Mouse (Mus musculus) right cerebral cortex, adult 2 months (tissue): ENCODE results near the gene Lars2.
"Not testable (repeated sequence)": the region's sequence is repeated elsewhere in the genome, so short reads cannot be mapped to it uniquely, and the experiment has no call there.

Source experiments
- DNase-seq, 2 experiments: peaks; one replicate each; pipeline ENCODE4 v3.0.0; 2021 to 2022; ENCODE audit warnings: low spot score in 2 of 2

Gene Lars2

DNA sequence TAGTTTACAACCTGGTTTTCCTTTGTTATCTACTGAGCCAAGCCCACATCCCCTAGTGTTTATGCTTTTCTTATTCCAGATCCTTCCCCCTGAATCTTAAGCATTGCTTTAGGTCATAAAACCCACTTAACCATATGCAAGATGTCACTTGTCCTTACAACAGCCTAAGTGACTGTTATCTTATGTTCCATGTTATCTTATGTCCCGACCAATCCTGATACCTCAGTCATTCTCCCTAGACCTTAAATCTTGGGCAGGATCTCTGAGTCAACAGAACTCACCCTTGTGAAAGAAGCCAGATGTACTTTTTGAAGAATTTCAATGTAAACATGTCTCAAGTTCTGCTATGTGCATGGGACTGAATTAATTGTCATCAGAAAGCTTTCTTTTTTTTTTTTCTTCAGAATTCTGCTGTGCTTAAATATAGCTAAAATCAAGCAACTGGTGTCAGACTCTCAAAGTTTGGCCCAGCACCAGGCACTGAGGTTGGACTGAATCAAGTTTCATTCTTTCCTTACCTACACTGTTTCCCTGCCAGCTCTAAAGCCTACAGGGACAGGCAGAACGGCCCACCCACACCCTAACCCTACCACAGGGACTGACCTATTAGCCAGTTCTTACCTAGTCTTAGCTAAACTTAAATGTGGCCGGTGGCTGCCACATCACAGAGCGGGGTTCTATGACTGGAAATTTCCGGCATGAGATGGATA lies 24.6 kb downstream of the Lars2 start:
- DNase-seq = no peak

DNA sequence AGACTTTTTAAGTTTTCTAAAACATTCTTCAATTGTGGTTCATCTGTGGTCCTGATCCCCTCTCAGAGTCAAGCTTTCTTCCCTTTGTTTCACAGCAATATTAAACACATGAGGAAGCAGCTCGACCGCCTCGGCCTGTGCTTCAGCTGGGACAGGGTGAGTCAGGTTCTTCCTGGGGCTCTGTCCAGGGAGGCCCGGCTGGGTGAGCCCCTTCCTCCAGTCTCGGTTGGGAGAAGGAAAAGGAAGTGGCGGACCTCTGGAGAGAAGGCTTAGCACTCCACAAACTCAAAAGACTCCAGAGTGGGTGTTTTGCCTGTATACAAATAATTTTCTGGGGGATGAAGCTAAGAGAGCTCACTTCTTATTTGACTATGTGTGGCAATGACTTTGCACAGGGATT lies 28.1 kb downstream of the Lars2 start:
- DNase-seq = no peak

DNA sequence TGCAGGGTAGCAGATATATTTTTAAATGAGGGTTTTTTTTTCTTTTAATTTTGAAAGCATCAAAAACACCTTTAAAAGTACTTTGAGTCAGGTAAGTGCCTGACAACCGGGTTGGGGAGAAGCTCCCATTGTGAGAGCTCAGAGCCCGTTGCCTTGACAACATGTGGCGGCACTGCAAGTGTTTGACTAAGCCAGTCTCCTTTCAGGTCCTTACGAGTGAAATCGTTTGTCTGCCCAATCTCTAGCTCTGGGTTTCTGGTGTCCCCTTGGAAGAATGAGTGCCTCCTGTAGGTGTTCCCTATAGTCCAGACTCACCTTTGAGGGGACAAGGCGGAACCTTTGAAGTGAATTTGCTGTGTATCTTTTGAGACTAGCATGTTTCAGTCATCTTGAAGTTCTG lies 31.0 kb downstream of the Lars2 start:
- peak in 1 of 2 experiments; percentile 42 for DNase-seq

DNA sequence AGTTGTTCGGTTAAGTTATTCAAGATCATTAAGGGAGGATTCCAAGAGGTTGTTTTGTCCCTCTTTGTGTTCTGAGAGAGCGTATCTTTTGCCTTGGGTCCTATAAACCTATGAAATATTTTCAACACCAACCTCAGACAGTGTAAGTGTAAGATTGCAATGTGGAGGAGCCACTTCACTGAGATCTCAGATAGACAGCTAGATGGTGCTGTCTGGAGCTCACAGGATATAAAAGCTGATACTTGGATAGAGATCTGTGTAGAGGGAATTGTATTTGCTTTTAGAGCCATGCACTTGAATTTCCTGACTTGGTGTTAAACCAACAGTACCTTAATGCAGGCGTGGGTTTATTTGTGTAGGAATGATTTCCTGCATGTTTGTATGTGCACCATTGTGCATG lies 35.5 kb downstream of the Lars2 start:
- DNase-seq = no peak

DNA sequence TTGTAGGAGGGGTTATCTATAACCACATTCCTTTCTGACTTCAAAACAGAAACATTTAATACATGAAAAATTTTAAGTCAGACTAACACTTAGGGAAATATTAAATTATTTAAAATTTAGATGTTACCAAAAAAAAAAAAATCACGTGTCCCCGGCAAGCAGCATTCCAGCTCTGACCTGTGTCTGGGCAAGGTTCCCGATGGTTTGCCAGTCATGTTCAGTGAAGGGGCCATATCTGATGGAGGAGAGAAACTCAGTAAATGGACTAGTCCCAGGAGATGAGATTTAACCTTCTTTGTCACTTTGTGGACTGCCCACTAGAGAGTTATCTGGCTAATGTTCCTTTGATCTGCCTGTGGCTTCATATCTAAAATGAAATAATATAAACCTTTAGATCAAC lies 36.3 kb downstream of the Lars2 start:
- DNase-seq = no peak

DNA sequence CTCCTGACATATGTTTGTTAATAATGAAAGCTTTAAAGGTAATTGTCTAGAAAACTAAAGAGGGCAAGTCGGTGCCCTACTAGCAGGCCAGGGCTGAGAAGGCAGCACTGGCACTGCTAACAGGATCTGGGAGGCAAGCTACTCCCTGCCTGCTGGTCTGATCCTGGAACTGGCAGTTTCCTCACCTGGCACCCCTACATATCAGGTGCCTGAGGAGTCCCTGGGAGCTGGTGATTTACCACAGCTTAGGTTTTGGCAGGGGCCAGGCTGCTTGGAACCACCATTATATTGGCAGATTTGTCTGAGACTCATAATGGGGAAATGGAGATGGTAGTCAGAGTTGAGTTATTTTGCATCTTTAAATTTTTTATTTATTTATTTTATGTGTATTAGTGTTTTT lies 38.5 kb downstream of the Lars2 start:
- no peak for DNase-seq

DNA sequence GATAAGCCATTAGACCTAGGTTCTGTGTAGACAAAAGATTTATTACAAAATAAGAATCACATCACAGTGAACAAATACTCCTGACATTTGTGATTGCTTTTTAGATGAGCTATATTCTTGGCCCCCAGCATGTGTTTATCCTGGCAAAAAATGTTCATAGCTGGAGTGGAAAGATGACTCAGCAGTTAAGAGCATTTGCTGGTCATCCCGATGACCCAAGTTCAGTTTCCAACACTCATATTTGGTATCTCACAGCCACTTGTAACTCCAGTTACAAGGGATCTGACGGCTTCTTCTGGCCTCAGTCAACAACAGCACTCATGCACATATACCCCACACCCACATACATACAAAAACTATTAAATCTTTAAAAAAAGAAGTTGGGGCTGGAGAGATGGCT lies 42.0 kb downstream of the Lars2 start:
- DNase-seq = no peak

DNA sequence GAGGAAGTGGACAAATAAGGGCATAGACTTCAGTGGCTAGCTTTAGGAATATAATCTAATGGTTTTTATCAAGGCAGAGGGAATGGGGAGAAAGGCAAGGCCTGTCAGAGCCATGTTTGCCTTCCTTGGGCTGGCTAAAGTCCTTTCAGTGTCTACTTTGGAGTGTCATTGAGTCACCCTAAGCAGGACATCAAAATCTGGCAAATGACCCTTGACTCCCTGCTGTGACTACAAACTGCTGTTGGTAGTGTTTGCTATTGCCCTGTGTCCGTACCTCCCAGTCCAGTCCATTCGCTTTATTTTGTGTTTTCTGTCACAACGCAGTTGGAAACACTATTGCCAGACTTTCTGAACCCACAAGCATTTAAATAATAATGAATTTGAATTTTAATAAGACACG lies 63.1 kb downstream of the Lars2 start:
- DNase-seq = no peak

DNA sequence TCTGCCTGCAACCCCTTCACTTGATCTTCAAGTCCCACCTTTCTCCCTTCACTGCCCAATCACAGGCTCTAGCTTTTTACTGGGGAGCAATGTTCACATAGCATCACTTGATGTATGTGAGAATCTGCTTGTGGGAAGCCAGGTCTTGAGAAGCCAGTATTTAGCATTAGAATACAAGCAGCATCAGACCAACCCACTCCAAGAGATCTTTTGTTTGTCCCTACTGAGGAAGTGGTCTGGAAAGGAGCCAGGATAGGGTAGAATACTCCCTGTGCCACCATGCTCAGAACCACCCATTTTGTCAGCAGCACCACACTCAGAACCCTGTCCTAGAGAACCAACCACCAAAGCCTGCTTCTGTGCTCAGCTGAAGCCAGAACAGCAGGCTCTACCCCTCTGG lies 64.2 kb downstream of the Lars2 start:
- DNase-seq = peak in 1 of 2 experiments; percentile 15

DNA sequence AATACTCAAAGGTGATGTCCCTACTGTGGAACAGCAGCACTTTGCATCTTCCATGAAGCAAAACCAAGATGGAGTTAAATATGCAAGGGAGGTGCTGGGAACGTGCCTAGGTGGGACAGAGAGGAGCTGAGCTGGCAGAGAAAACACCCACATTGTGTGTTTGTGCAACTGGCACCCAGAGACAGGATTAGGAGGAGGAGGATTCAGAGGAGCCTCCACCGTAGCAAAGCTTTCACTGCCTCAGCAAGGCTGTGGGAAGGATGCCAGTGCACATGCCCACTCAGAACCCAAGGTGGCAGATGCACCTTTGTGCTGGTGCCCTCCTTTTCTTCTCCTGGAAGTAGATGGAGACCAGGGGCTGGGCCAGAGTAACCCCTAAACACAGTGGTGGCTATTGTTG lies 71.5 kb downstream of the Lars2 start:
- peak; percentile 68 to 72 for DNase-seq

DNA sequence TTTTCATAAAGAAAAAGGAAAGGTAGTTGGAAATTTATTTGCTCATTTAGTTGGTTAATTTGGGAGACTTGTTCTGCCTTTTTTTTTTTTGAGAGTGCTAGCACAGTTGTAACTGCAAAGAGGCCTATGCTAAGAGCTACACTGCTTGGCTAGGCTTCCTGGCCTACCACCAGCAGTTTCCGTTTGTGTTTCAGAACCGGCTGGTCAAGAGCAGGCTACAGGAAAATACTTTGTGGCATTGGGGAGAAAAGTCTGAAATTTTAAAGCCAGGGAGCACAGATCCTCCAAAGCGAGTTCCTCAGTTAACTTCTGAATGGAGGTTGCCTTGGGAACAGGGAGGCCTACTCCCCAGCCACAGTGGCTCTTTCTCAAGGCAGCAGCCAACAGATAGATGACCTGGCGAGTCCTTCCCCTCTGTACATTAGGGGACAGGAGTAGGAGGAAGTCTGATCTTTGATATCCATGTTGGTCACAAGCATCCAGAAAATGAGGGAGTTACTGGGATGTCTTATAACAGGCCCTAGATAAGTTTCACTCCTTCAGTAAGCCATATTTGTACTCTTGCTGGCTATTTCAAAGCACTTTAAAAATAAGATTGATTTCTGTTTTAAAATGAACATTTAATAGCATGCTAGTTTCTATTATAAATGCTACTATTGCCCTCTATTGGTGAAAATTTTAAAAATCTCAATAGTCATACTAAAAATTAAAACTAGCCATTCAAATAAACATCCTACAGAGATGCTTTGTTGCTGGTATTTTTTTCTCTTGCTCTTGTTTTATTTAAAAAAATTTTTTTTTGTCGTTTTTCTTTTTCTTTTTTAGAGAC lies 73.7 kb downstream of the Lars2 start:
- DNase-seq = no peak

DNA sequence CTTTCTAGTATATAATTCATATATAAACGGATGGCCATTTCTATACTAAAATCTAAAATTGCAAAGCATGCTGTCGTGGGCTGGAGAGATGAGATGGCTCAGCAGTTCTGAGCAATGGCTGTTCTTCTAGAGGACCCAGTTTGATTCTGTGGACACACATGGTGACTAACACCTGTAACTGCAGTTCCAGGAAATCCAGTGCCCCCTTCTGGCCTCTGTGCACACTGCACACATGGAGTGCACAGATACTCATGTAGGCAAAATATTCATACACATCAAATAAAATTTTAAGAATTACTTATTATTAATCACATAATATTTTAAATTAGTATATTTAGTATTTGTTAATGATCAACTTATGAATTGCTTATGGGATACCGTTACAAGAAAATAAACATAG lies 80.4 kb downstream of the Lars2 start:
- not testable (repeated sequence) for DNase-seq

DNA sequence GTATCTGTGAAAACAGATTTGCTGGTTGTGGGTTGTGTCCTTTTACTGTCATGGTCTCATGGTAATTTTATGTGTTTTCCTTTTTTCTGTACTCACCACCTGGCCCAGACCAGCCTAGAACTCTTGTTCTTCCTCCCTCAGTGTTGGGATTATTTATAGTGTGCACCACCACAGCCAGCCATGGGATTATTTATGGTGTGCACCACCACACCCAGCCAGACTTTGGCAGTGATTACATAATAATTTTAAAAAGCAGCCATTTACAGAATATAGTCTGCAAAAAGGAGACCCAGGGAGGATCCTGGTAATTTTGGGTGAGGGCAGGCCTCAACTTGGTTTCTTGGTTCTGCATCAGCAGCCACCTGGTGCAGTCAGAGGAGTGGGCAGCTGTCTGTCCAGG lies 81.9 kb downstream of the Lars2 start:
- DNase-seq = no peak

DNA sequence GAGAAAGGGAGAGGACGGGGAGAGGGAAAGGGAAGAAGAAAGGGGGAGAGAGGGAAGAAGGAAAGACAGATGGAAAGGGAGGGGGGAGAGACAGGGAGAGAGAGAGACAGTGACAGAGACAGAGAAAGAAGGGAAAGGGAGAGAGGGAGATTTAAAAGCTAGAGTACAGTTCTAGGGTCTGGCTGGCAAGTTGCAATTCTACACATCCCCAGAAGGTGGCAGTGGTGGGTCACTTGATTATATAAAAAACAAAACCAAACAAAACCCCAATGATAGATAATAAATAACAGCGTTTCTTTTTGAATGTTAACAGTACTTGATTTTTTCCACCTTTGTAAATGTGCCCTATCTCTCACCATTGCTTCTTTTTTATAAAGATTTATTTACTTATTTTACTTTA lies 83.4 kb downstream of the Lars2 start:
- DNase-seq = peak; percentile 50 to 82

DNA sequence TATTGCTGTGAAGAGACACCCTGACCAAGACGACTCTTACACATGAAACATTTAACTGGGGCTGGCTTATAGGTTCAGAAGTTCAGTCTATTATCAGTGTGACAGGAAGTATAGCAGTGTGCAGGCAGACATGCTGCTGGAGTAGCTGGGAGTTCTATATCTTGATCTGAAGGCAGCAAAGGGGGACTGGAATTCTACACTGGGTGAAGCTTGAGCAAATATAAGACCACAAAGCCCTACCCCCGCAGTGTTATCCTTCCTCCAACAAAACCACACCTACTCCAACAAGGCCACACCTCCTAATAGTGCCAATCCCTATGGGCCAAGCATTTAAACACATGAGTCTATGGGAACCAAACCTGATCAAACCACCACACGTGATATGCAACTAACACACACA lies 85.0 kb downstream of the Lars2 start:
- no peak for DNase-seq

DNA sequence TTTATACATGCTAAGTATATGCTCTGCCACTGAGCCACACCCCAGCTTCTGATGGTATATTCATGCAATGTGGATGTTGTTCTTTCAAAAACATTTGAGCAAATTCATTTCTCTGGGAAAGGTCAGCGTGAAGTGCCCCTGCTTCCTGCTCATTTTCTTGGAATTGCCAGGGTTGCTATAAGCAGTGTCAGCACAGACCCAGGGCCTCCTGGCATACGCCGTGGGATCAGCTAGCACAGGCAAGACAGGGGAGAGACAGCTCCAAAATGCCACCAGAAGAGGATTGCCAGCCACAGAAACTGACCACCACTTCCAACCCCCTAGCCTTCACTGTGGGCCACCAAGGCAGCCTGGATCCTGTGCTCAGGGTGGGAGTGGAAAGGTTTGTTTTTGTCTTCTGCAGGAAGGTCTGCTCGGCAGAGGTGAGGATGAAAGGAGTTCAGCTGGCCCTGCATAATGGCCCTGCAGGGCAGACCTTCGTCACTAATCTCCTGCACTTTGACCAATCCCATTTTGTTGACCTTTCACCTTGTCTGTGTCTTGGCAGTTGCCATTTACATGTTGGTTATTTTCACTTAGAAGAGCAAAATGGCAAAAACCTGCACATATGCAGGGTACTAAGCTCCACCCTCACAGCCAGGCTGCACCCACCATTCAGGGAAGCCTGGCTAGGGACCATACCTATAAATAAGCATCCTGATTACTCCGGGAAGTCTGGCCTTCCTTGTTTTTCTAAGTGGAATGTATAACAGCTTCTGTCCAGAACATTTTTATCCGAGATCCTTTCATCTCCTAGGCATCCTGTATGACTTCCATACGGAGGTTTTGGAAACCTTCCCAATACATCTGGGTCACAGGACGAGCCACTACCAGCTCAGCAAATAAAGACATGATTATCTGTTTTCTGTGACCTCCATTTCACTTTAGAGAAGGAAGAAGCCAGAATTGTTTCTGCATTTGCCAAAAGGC lies 90.2 kb downstream of the Lars2 start:
- peak in 1 of 2 experiments; percentile 16 for DNase-seq

DNA sequence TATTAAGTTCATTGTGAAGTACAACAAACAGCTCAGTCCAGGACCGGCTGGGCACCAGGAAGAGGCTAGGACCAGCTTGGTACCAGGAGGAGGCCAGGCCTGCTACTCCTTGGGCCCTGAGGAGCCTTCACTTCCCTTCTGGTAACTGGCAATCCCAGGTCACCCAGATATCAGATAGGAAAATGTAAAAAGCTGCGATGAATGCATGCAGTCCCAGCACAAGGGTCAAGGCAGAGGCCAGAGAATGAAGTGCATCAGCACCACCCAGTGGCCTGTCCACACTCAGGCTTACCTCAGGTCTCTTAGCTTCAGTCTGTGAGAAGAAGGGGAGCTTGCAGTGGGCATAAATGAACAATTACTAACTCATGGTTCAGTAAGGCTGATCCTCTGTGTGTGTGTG lies 90.9 kb downstream of the Lars2 start:
- DNase-seq = no peak

DNA sequence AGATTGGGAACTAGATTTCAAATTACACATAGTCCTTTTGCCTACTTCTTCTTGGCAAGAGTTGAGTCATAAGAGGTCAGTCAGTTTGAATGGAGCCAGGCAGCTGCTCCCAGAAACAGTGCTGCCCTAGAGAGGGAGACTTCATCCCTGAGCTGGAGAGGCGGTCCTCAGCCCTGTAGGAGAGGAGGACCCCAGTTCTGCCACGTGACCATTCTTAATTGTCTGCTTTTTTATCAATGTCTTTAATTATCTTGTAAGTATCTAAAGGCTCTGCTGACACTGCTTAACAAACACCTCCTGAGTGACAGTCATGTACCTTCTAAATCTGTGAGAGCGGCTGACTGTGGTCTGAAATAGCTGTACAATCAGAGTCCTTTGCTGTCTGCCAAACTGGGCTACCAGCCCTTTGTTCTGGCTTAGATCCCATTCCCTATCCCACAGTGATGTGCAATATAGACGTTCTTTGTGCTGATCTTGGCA lies 100.5 kb downstream of the Lars2 start:
- peak; percentile 16 to 44 for DNase-seq

DNA sequence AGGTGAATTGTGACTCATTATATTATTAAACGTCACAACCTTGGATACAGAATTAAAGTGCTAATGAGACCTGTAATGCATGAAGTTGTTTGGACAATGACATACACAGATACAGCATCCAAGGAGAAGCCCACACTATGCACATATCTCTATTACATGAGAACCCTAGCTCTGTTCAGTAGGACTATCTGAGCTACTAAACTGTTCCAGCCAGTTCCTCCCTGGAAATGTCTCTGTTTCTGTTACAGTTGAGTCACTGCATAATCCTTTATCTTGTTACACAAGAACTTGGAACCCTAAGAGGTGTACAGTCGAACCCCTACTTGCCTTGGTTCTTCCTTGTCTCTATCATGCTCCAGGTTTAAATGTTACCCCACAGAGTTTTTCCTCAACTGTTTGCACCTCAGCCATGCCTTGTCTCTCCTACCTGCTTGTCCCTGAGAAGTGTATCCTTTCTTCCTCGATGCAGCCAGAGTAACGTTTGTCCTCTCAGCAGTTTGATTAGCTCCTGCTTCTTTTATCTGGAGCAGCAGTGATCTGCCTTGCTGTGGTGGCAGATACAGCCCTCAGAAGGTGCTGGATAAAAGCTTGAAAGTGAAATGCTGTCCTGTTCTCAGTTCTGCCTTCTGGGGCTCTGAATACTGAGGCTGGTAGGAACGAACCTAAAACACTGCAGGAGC lies 101.8 kb downstream of the Lars2 start:
- no peak for DNase-seq

DNA sequence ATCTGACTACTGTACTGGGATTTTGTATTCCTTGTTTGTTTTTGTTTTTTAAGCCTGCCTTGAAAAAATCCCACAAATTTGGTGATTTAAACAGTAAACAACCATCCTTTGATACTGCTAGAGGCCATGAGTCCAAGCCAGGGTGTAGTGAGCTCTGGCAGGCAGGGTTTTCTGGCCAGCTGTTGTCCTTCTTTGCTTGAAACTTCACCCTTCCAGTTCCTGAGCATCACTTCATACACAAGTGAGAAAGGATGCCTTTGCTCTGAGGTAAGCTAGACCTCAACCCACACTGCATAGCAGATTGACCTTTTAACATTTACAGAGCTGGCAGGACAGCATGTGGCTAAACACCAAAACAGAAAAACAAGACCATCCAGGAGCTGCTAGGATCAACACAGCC lies 102.4 kb downstream of the Lars2 start:
- no peak for DNase-seq

DNA sequence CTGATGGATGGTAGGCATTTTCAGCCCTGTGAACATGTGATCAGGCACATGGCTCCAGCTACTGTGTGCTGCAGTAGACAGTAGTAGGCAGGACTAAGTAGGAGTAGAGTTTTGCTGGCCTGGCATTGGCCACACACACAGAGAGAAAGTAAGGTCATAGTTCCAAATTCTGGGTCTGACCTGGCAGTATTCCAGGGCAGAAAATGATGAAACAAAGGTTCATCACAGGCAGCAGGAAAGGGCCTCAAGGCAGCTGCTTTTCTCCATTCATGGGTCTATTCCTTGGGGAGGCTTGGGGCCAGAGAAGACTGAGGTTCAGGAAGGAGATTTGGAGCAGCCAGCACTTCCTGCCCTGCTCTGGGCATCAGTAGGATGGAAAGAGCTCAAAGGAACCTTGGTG lies 106.7 kb downstream of the Lars2 start:
- DNase-seq = no peak
